Mouse (Mus musculus): ENCODE data around the gene Olfr1410. TPM values are rescaled to one million over a fixed set of nuclear protein-coding genes. Genes with fewer than 3 reads are reported as not detected.

The Olfr1410 gene
- polyA plus RNA-seq, 1 experiment from 2014 or later = not detected

Other genes with a start within 250 kb of the Olfr1410 start
- 301 and 314 TPM in 2 replicates for gene Ndufa10, start 131.9 kb upstream of the Olfr1410 start, polyA plus RNA-seq (2016; fragmentation: Nextera tagmentation; extraction: Ambion mirVana)
- gene Olfr1416, start 120.7 kb upstream of the Olfr1410 start, polyA plus RNA-seq (2016; fragmentation: Nextera tagmentation; extraction: Ambion mirVana) = not detected in 2 replicates
- not detected in 2 replicates for gene Olfr1415, start 109.7 kb upstream of the Olfr1410 start, polyA plus RNA-seq (2016; fragmentation: Nextera tagmentation; extraction: Ambion mirVana)
- gene Olfr1414, start 87.1 kb upstream of the Olfr1410 start, polyA plus RNA-seq (2016; fragmentation: Nextera tagmentation; extraction: Ambion mirVana) = not detected in 2 replicates
- not detected in 2 replicates for gene Olfr1413, start 34.5 kb upstream of the Olfr1410 start, polyA plus RNA-seq (2016; fragmentation: Nextera tagmentation; extraction: Ambion mirVana)
- gene Olfr1412, start 20.0 kb upstream of the Olfr1410 start, polyA plus RNA-seq (2016; fragmentation: Nextera tagmentation; extraction: Ambion mirVana) = not detected in 2 replicates
- not detected in 2 replicates for gene Olfr1411, start 11.4 kb upstream of the Olfr1410 start, polyA plus RNA-seq (2016; fragmentation: Nextera tagmentation; extraction: Ambion mirVana)
- not detected in 2 replicates for gene Olfr12, start 12.0 kb downstream of the Olfr1410 start, polyA plus RNA-seq (2016; fragmentation: Nextera tagmentation; extraction: Ambion mirVana)
- 324 and 343 TPM in 2 replicates for gene Cops9, start 36.2 kb downstream of the Olfr1410 start, polyA plus RNA-seq (2016; fragmentation: Nextera tagmentation; extraction: Ambion mirVana)
- 0.25 TPM in 1 of 2 replicates, not detected in the other for gene Otos, start 43.1 kb downstream of the Olfr1410 start, polyA plus RNA-seq (2016; fragmentation: Nextera tagmentation; extraction: Ambion mirVana)
- 95.2 and 99.2 TPM in 2 replicates for gene Gpc1, start 225.9 kb downstream of the Olfr1410 start, polyA plus RNA-seq (2016; fragmentation: Nextera tagmentation; extraction: Ambion mirVana)

Data from forebrain, embryonic 10.5 days (tissue).